Mouse (Mus musculus) testis, postnatal 14 days (tissue): ENCODE data around the gene Pon3.
"Not testable (repeated sequence)": the region's sequence is repeated elsewhere in the genome, so short reads cannot be mapped to it uniquely, and the experiment has no call there.

Experiments
- DNase-seq: peaks from one replicate; pipeline ENCODE4 v3.0.0; 2021; ENCODE audit warnings: low spot score

Gene Pon3

GRCm38 (mm10) chr6:5254869-5255268 lies 1.2 kb downstream of the Pon3 start:
- DNase-seq = no peak

GRCm38 (mm10) chr6:5245926-5246325 lies 10.2 kb downstream of the Pon3 start:
- no peak for DNase-seq

- DNase-seq = no peak
These were observed 17.3 kb downstream of the Pon3 start for GRCm38 (mm10) chr6:5238799-5239198.

- DNase-seq = no peak
These were observed 18.6 kb downstream of the Pon3 start for GRCm38 (mm10) chr6:5237510-5237909.

- DNase-seq = no peak
These were observed 19.2 kb downstream of the Pon3 start for GRCm38 (mm10) chr6:5236843-5237371.

GRCm38 (mm10) chr6:5234563-5234962 lies 21.5 kb downstream of the Pon3 start:
- no peak for DNase-seq

GRCm38 (mm10) chr6:5233812-5234211 lies 22.3 kb downstream of the Pon3 start:
- DNase-seq = no peak

GRCm38 (mm10) chr6:5232022-5232421 lies 24.1 kb downstream of the Pon3 start:
- DNase-seq = no peak

GRCm38 (mm10) chr6:5230261-5230660 lies 25.8 kb downstream of the Pon3 start:
- no peak for DNase-seq

- not testable (repeated sequence) for DNase-seq
These were observed 32.5 kb downstream of the Pon3 start for GRCm38 (mm10) chr6:5223551-5223950.

- no peak for DNase-seq
These were observed 34.0 kb downstream of the Pon3 start for GRCm38 (mm10) chr6:5222080-5222479.

- no peak for DNase-seq
These were observed 37.9 kb downstream of the Pon3 start for GRCm38 (mm10) chr6:5218190-5218589.

- DNase-seq = no peak
These were observed 48.3 kb downstream of the Pon3 start for GRCm38 (mm10) chr6:5207817-5208216.

- no peak for DNase-seq
These were observed 56.2 kb downstream of the Pon3 start for GRCm38 (mm10) chr6:5199916-5200315.

- no peak for DNase-seq
These were observed 56.6 kb downstream of the Pon3 start for GRCm38 (mm10) chr6:5199376-5199905.

GRCm38 (mm10) chr6:5198590-5198989 lies 57.5 kb downstream of the Pon3 start:
- DNase-seq = no peak

GRCm38 (mm10) chr6:5193693-5194092 lies 62.4 kb downstream of the Pon3 start, which contains the start of gene Pon1:
Gene Pon1, minus strand, starts transcription at chr6:5193946.
- no peak for DNase-seq

GRCm38 (mm10) chr6:5190761-5191160 lies 65.3 kb downstream of the Pon3 start:
- no peak for DNase-seq

- peak; percentile 24 for DNase-seq
These were observed 66.6 kb downstream of the Pon3 start for GRCm38 (mm10) chr6:5189507-5189906.

GRCm38 (mm10) chr6:5188938-5189337 lies 67.1 kb downstream of the Pon3 start:
- no peak for DNase-seq

- DNase-seq = no peak
These were observed 68.0 kb downstream of the Pon3 start for GRCm38 (mm10) chr6:5188036-5188435.

GRCm38 (mm10) chr6:5187586-5187985 lies 68.5 kb downstream of the Pon3 start:
- no peak for DNase-seq

- no peak for DNase-seq
These were observed 69.7 kb downstream of the Pon3 start for GRCm38 (mm10) chr6:5186229-5186950.

- DNase-seq = no peak
These were observed 75.4 kb downstream of the Pon3 start for GRCm38 (mm10) chr6:5180645-5181044.
